Mouse (Mus musculus): ENCODE measurements around the gene Slc22a21.

The Slc22a21 gene

GRCm38 (mm10) chr11:53979788-53980621 lies at the start of gene Slc22a21:
TSS of gene Slc22a21 (minus strand) at chr11:53980332.
- in situ Hi-C loops (cut with MboI, MseI), result no loop called here

DNA sequence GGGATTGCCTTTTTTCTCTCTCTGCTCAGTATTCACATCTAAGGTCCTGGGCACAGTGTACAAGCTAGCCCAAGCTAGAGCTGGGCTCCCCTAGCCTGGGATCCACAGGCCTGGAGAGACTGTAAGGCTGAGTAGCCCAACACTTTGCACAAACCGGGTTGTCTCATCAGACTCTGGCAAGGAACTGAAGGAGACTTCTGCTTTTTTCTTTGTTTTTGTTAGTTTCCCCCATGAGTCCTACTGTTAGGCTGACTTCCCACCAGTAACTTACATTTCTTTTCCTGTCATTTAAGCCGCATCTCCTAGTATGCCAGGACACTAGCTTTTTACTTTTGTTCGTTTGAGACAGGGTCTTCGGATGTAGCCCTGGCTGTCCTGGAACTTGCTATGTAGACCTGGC lies 48.9 kb upstream of the Slc22a21 start:
- in situ Hi-C loops (cut with MboI, MseI), result no loop called here

GRCm38 (mm10) chr11:54028044-54028951 lies 48.2 kb upstream of the Slc22a21 start, which contains the start of gene Slc22a4:
TSS of gene Slc22a4 (minus strand) at chr11:54028090.
- in situ Hi-C loops (cut with MboI, MseI), result no loop called here

DNA sequence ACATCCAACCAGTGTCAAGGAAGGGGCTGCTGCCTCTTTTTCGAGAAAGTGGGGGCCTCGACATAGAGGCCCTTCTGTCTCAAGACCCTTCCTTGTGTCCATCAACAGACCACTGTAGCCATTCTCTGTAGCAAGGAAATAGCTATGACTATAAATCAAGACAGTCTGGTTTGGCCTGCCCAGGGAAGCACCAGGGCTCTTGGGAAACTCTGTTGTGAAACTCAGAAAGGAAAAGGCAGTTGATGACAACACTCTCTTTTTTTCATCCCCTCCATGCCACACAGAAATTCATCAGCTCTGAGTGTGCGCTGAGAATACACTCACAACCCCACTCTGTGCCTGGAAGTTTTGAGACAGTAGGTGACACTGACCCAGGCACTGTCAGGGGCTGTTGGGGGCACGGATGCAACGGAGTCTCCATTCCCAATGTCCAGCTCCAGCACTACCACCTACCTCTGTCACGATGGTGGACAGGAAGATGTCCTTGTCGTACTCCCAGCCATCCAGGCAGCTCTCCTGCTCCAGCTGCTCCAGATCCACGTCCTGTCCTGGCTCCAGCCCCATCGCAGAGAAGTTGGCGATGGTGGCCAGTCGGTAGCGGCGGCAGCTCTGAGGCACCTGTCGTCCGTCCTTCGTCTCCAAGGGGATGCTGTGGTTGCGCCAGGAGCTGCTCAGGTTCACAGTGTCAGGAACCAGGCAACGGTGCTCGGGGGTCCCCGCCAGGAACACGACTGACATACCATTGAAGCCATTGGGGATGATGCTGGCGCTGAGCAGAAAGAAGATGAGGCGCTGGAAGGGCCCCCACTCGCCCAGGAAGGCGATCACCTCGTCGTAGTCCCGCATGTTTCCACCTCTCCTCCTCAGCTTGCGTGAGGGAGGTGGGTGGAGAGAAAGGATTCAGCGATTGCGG lies 47.3 kb upstream of the Slc22a21 start:
- in situ Hi-C loops (cut with MboI, MseI), result no loop called here

DNA sequence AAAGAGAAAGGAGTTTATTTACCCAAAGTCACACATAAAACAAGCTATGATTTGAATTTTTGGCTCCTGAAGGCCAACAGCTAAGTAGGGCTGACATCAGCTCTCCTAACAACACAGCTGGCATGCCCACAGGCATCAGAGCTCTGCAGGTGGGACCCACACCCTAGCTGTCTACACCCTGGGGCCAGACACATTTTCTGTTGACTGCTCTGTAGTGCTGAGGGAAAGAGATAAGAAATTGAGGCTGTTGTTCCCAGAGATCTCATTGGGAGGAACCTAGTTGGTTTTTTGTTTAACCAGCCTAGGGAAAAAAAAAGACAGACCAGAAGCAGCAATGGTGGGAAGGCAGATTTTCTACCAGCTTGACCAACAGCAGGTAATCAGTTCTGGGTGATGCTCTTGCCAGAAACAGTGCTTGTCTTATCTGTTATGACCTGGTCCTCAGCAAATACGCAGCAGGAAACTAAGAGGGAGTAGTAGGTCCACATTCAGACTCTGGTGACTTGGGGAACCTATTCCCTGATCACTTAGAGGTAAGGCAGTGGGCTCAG lies 46.4 kb upstream of the Slc22a21 start:
- in situ Hi-C loops (cut with MboI, MseI), result no loop called here

GRCm38 (mm10) chr11:54021396-54022093 lies 41.4 kb upstream of the Slc22a21 start:
- in situ Hi-C loops (cut with MboI, MseI), result no loop called here

DNA sequence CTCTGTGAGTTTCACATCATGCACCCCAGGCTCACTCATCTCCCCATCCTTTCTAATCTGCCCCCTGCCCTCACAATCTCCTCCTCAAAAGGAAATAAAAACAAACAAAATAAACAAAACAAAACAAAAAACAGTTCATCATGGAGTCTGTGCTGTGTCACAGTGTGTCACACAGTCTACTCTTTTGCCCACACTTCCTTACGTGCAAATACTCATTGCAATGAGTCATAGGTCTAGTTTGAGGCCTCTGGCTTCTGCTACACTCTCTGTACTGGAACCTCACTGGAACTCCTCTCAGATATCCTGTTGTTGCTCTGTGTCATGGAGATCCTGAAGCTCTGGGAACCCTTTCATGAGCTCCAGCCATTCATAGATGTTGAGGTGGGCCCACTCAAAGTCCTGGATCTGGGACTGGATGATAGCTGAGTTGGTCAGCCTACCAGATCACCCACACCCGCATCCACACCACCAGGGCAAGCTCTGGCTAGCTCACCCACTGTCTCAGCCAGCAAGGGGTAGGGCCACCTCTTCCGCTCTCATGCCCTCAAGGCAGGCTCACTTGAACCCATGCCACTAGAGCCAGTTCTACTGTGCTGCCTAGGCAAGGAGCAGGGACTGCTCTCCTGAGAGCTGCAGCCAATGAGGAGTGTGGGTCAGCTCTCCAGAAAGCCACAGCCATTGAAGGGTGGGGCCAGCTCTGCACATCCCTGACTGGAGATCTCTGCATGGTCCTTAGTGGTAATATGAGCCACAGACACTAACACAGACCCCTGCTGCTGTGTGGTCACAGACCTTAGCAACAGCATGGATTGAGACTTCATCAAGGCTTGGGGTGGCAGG lies 39.0 kb upstream of the Slc22a21 start:
- in situ Hi-C loops (cut with MboI, MseI), result no loop called here

DNA sequence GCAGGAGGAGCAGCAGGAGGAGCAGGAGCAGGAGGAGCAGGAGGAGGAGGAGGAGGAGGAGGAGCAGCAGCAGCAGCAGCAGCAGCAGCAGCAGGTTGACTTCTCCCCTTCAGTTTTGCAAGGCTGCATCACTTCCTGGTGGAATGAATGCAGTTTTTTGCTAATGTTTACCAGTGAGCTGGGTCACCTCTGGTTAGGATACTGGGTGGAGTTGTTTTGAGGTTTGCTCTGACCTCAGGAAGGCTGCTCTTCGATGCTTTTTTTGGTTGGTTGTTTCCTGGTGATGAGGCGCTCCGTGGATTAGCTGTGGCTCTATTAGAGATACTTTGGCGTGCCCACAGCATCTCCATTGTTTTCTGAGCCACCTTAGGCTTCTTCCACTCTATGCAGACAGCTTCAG lies 37.5 kb upstream of the Slc22a21 start:
- in situ Hi-C loops (cut with MboI, MseI), result no loop called here

DNA sequence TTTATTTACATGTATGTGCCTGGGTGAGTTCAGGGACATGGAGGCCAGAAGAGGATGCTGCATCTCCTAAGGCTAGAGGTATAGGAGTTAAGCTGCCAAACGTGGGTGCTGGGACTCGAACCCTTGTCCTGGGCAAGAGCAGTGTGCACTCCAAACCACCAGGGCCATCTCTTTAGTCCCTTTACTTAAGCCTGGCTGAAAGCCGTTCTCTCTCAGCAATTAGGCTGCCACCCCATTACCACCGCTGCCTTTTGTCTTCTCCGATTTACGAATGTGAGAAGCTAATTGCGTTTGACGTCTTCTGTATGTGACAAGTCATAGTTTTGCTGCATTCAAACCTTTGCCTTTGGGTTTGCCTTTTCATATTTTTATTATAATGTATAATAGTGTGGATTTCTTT lies 35.9 kb upstream of the Slc22a21 start:
- in situ Hi-C loops (cut with MboI, MseI), result no loop called here

DNA sequence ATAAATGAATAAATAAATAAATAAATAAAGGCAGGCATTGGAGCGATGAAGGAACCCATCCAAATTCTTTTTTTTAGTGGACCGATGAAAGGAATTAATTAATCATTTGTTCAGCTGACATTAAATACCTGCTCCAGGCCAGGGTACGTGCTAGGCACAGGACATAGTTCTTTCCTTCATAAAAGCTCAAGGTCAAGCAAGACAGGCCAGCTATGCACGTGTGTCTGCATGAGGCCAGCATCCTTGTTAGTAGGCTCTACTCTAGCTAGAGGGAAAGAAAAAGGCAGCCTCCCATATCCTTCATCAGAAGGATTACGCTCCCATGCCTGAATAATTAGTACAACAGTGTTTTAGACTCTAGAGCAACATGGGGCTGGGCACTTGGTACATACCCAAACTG lies 32.8 kb upstream of the Slc22a21 start:
- in situ Hi-C loops (cut with MboI, MseI), result no loop called here

DNA sequence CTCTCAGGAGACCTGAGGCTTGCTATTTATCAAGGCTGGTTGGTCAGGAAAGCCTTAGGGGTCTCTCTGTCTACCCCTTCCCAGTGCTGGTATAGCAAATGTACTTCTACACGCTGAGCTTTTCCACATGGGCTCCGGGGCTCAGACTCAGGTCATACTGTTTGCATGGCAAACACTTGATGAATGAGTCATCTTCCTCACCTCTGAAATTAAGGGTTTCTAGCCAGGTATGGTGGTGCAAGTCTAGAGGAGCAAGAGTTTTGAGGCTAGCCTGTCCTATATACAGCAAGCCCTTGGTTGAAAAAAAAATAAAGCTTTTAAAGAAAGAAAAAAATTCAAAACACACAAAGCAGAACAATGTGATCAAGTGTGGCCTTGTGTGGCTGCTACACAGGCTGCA lies 31.1 kb upstream of the Slc22a21 start:
- in situ Hi-C loops (cut with MboI, MseI), result no loop called here

GRCm38 (mm10) chr11:54008416-54008920 lies 28.3 kb upstream of the Slc22a21 start:
- in situ Hi-C loops (cut with MboI, MseI), result loop anchor here (5.0 kb wide), 1 partner anchor 49 kb away; no protein-coding TSS in a partner anchor

GRCm38 (mm10) chr11:54007717-54008116 lies 27.6 kb upstream of the Slc22a21 start:
- in situ Hi-C loops (cut with MboI, MseI), result loop anchor here (5.0 kb wide), 1 partner anchor 50 kb away; no protein-coding TSS in a partner anchor

- in situ Hi-C loops (cut with MboI, MseI), result loop anchor here (5.0 kb wide), 1 partner anchor 50 kb away; no protein-coding TSS in a partner anchor
Observed at GRCm38 (mm10) chr11:54006901-54007300, 26.8 kb upstream of the Slc22a21 start.

GRCm38 (mm10) chr11:54006362-54006761 lies 26.2 kb upstream of the Slc22a21 start:
- in situ Hi-C loops (cut with MboI, MseI), result loop anchor here (5.0 kb wide), 1 partner anchor 51 kb away; no protein-coding TSS in a partner anchor

GRCm38 (mm10) chr11:54004734-54005133 lies 24.6 kb upstream of the Slc22a21 start:
- in situ Hi-C loops (cut with MboI, MseI), result loop anchor here (5.0 kb wide), 3 partner anchors 53 to 248 kb away; no protein-coding TSS in a partner anchor

GRCm38 (mm10) chr11:54004221-54004620 lies 24.1 kb upstream of the Slc22a21 start:
- in situ Hi-C loops (cut with MboI, MseI), result loop anchor here (5.0 kb wide), 2 partner anchors 103 to 248 kb away; no protein-coding TSS in a partner anchor
